Mouse (Mus musculus): ENCODE measurements around the gene Iqsec3. TPM values are rescaled to one million over a fixed set of nuclear protein-coding genes. Genes with fewer than 3 reads are reported as not detected.

Iqsec3 gene
- polyA plus RNA-seq, 1 experiment from 2014 or later: 6.2 TPM

DNA sequence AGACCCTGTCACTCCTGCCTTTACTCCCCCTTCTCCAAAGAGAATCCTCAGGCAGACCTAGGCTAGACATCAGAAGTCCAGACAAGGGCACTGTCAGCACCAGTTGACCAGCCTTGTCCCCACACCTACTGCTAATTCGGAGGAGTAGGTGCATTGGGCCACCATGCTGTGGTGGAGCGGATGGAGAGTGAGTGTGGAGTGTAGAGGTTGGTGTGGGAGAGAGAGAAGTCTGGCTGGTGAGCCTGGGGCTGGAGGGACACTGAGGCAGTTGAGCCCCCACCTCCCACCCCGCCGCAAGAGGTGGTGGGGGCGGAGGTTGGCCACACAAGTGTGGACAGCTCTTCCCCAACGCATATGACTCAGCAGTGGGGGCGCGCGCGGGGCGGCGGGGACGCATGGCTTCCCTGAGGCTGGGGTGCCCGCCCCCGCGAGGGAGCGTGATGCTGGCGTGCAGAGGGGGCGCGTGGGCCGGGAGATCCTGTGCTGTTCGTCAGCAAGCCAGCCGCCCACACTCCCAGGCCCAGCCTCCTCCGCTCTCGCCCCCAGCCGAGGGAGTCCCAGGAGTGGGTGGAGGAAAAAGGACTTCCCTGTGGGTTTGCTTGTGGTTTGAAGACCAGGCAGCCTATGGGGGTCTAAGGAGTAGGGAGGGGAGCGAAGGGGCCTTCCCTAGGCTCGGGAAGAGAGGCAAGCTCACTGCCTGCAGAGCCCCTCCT lies 10.7 kb downstream of the Iqsec3 start:
- no peaks in the 10 kb centered on the region for H3K9me3 ChIP-seq (ENCODE audit: control insufficient read depth, low read length)
- H3K4me1 ChIP-seq (replicated peaks; ENCODE audit: control insufficient read depth, insufficient read depth, low read length): peaks cover 13% of the 10 kb centered on the region
- ATAC-seq: peak; percentile 61
- H3K4me3 ChIP-seq (replicated peaks; ENCODE audit: low read length): peak overlapping the region; percentile 17; the same call in 1 of the 2 replicates
- no peaks in the 10 kb centered on the region for H3K27me3 ChIP-seq (replicated peaks; ENCODE audit: control insufficient read depth, insufficient read depth, low read length)
- WGBS: 5% methylated on average over 28 of the region's 28 CpGs
- no peak overlapping the region for H3K27ac ChIP-seq (ENCODE audit: low read length)
- H3K4me2 ChIP-seq (ENCODE audit: low read length): peak overlapping the region; percentile 41
- H3K9ac ChIP-seq (replicated peaks; ENCODE audit: low read depth, low read length): peak overlapping the region; percentile 38
- no peaks in the 10 kb centered on the region for H3K36me3 ChIP-seq (ENCODE audit: control insufficient read depth, insufficient read depth)

DNA sequence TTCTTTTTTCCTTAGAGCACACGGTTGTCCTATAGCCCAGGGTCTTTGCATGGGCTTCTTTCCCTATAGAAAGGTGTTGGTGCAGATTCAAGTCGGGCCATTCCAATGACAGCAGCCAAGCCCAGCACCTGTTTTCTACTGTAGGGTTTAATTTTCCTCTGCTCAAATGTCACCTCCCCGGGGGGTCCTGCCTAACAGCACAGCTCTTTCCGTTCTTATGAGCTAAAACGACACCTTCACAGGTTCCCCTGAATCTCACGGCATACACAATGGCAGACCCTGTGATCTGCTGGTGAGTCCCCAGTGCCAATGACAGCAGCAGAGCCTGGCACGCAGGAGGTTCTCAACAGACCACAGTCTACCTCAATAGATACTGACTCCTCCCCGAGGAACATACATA lies 16.1 kb downstream of the Iqsec3 start:
- no peak overlapping the region for H3K4me2 ChIP-seq (ENCODE audit: low read length)
- no peak overlapping the region for H3K4me3 ChIP-seq (replicated peaks; ENCODE audit: low read length)
- H3K9ac ChIP-seq (replicated peaks; ENCODE audit: low read depth, low read length): no peak overlapping the region
- H3K36me3 ChIP-seq (ENCODE audit: control insufficient read depth, insufficient read depth): no peaks in the 10 kb centered on the region
- peaks cover 21% of the 10 kb centered on the region for H3K4me1 ChIP-seq (replicated peaks; ENCODE audit: control insufficient read depth, insufficient read depth, low read length)
- no peaks in the 10 kb centered on the region for H3K9me3 ChIP-seq (ENCODE audit: control insufficient read depth, low read length)
- no peak for ATAC-seq
- 58% methylated on average over 8 of the region's 8 CpGs for WGBS
- no peaks in the 10 kb centered on the region for H3K27me3 ChIP-seq (replicated peaks; ENCODE audit: control insufficient read depth, insufficient read depth, low read length)
- no peak overlapping the region for H3K27ac ChIP-seq (ENCODE audit: low read length)

DNA sequence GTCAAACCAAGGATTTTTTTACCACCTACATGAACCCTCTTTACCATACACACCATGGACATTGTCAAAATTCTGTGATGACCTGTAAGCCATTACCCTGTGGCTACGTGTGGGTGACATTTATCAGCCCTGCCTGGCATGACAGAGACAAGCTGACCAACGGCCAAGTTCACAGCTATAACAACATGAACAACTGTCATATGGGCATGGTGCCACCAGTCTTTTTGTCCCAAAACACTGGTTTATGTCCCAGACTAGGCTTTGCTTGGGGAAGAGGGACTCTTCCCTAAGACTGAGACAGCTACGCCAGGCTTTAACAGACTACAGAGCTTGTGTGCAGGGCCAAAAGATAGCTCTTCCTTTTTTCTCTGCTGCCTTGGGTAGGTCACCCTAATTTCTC lies 16.8 kb downstream of the Iqsec3 start:
- 64% methylated on average over 3 of the region's 3 CpGs for WGBS
- no peak for ATAC-seq
- H3K27ac ChIP-seq (ENCODE audit: low read length): no peak overlapping the region
- H3K4me3 ChIP-seq (replicated peaks; ENCODE audit: low read length): no peak overlapping the region
- H3K4me1 ChIP-seq (replicated peaks; ENCODE audit: control insufficient read depth, insufficient read depth, low read length): peaks cover 21% of the 10 kb centered on the region
- no peaks in the 10 kb centered on the region for H3K36me3 ChIP-seq (ENCODE audit: control insufficient read depth, insufficient read depth)
- H3K9ac ChIP-seq (replicated peaks; ENCODE audit: low read depth, low read length): no peak overlapping the region
- H3K9me3 ChIP-seq (ENCODE audit: control insufficient read depth, low read length): no peaks in the 10 kb centered on the region
- H3K4me2 ChIP-seq (ENCODE audit: low read length): no peak overlapping the region
- H3K27me3 ChIP-seq (replicated peaks; ENCODE audit: control insufficient read depth, insufficient read depth, low read length): no peaks in the 10 kb centered on the region

DNA sequence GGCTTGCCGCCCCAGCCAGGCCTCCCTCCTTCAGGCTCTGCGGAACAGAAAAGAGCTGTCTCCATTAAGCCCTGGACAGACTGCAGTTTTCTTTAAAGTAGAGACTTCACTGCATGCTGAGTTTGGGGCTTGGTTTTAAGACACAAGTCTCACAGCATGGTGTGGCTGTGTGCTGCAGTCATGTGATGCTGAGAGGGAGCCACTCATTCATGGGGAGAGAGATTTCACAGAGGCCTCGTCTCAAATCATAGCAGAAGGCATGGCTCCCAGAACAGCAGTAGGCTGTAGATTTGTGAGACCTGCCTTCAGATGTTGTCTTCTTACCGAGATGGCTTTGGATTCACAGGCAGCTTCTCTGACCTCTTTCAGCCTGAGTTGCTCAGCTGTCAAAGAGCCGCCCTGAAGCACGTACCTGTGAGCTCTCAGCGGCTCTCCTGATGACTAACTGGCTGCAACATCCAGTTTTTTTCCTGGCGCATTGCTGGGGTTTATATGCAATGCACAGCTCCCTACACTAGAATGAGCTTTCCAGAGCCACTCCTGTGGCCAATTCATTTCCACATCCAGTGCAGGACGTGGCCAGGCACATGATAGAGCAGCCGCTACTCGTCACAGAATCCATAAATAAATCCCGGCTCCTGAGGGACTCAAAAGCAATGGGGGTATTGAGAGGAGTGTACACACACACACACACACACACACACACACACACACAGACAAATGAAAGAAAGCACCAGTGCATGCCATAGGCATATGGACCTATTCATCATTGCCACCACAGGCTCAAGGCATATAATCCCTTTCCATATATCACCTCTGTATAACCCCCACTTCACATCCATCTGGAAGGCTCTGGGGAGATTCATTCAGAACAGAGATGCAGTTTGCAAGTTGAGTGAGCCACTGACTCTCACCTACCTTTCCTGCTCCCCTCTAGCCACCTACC lies 18.7 kb downstream of the Iqsec3 start:
- no peak overlapping the region for H3K9ac ChIP-seq (replicated peaks; ENCODE audit: low read depth, low read length)
- 0 out of 2 replicates have a peak, but pooled peaks have one; percentile 23 for ATAC-seq
- no peaks in the 10 kb centered on the region for H3K27me3 ChIP-seq (replicated peaks; ENCODE audit: control insufficient read depth, insufficient read depth, low read length)
- H3K4me3 ChIP-seq (replicated peaks; ENCODE audit: low read length): no peak overlapping the region
- WGBS: 42% methylated on average over 12 of the region's 12 CpGs
- H3K9me3 ChIP-seq (ENCODE audit: control insufficient read depth, low read length): no peaks in the 10 kb centered on the region
- H3K4me1 ChIP-seq (replicated peaks; ENCODE audit: control insufficient read depth, insufficient read depth, low read length): peaks cover 21% of the 10 kb centered on the region
- H3K27ac ChIP-seq (ENCODE audit: low read length): no peak overlapping the region
- no peak overlapping the region for H3K4me2 ChIP-seq (ENCODE audit: low read length)
- no peaks in the 10 kb centered on the region for H3K36me3 ChIP-seq (ENCODE audit: control insufficient read depth, insufficient read depth)

DNA sequence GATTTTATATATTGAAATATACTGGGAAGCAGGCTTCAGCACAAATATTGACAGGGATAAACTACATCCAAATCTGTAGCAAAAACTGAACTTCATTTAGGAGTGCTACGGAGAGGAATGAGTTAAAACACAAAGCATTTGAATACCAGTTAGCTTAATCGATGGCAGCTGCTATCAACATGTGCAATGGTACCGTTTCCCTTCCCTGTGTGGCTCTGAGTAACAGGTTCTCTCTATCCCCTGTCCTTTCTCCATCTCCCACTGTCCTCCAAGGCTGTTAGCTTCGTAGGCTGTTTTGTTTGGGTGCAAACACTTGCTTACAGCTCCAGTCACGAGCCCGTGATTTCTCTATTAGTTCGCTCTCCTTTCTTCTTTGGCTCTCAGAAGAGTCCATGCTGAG lies 19.7 kb downstream of the Iqsec3 start:
- Histone ChIP-seq H3K36me3 (ENCODE audit: control insufficient read depth, insufficient read depth) (no peaks in the 10 kb centered on the region), H3K9ac (replicated peaks; ENCODE audit: low read depth, low read length) (no peak overlapping the region), H3K4me3 (replicated peaks; ENCODE audit: low read length) (no peak overlapping the region), H3K27ac (ENCODE audit: low read length) (no peak overlapping the region), H3K4me2 (ENCODE audit: low read length) (no peak overlapping the region), H3K9me3 (ENCODE audit: control insufficient read depth, low read length) (no peaks in the 10 kb centered on the region), H3K4me1 (replicated peaks; ENCODE audit: control insufficient read depth, insufficient read depth, low read length) (peaks cover 21% of the 10 kb centered on the region), H3K27me3 (replicated peaks; ENCODE audit: control insufficient read depth, insufficient read depth, low read length) (no peaks in the 10 kb centered on the region)
- no peak for ATAC-seq
- WGBS: 28% methylated on average over 7 of the region's 7 CpGs

DNA sequence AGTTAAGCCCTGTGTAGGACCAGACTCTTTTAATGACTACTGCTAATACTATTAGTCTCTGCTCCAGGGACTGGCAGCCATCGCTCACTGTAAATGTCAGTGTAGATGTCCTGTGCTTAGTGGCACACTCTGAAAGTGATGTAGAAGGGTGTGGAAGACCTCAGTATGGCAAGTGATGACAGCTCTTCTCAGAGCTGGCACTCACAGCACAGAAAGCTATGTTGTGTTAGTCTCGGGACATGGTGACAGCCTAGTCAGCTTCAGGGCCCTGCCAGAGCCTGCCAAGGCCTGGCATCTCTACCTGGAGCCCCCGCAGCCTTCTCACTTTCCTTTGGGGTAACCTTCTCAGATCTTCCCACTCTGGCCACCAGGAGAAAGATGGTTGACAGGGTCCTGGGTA lies 21.8 kb downstream of the Iqsec3 start:
- WGBS: 81% methylated on average over 3 of the region's 3 CpGs
- Histone ChIP-seq H3K27ac (ENCODE audit: low read length) (no peak overlapping the region), H3K9me3 (ENCODE audit: control insufficient read depth, low read length) (no peaks in the 10 kb centered on the region), H3K4me3 (replicated peaks; ENCODE audit: low read length) (no peak overlapping the region), H3K36me3 (ENCODE audit: control insufficient read depth, insufficient read depth) (no peaks in the 10 kb centered on the region), H3K9ac (replicated peaks; ENCODE audit: low read depth, low read length) (no peak overlapping the region), H3K27me3 (replicated peaks; ENCODE audit: control insufficient read depth, insufficient read depth, low read length) (no peaks in the 10 kb centered on the region), H3K4me1 (replicated peaks; ENCODE audit: control insufficient read depth, insufficient read depth, low read length) (peaks cover 8% of the 10 kb centered on the region; the same call in 1 of the 2 replicates), H3K4me2 (ENCODE audit: low read length) (no peak overlapping the region)
- no peak for ATAC-seq

DNA sequence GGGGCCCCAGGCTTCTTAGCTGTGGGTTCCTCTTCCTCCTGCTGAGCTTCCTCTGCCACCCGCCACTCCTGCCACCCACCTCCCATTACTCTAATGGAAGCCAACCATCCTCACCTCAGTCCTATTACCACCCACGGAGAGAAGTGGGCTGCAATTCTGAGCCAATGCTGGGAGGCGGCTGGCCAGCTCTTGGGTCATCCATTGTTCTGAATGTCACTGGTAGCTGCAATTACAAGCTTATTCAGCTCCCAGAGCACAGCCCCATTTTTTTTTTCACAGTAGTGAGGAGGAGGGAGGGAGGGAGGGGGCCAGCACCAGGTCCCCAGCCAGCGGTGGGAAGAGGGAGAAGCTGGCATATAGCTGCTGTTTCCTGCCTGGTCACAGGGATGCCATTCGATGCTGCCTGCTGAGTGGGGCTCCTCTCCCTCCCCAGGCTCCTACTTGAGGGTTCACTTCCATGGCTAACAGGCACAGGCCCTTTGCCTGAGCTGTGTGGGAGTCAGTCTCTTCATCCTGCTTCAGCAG lies 32.7 kb downstream of the Iqsec3 start:
- Histone ChIP-seq H3K9me3 (ENCODE audit: control insufficient read depth, low read length) (no peaks in the 10 kb centered on the region), H3K9ac (replicated peaks; ENCODE audit: low read depth, low read length) (no peak overlapping the region), H3K27me3 (replicated peaks; ENCODE audit: control insufficient read depth, insufficient read depth, low read length) (no peaks in the 10 kb centered on the region), H3K4me1 (replicated peaks; ENCODE audit: control insufficient read depth, insufficient read depth, low read length) (no peaks in the 10 kb centered on the region; the same call in 1 of the 2 replicates), H3K27ac (ENCODE audit: low read length) (no peak overlapping the region), H3K36me3 (ENCODE audit: control insufficient read depth, insufficient read depth) (no peaks in the 10 kb centered on the region), H3K4me3 (replicated peaks; ENCODE audit: low read length) (no peak overlapping the region), H3K4me2 (ENCODE audit: low read length) (no peak overlapping the region)
- no peak for ATAC-seq
- 6% methylated on average over 5 of the region's 5 CpGs for WGBS

DNA sequence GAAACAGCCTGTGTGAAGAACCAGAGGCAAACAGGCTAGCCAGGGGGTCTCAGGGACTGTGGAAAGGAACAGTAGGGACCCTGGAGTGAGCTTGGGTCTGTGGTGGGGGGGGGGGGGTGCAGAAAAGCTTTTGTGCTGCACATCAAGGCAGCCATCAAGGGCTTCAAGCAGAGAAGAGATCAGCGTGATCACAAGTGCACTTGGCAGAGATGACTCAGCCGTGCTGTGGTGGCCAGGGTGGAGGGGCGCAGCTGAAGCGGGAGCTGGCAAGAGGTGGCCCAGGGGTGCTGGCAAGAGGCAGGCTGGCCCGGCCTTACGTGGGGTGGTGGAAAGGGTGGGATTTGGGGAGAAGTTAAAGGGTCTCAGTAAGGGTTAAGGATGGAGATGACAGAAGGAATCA lies 48.6 kb downstream of the Iqsec3 start:
- ATAC-seq: no peak
- Histone ChIP-seq H3K4me1 (replicated peaks; ENCODE audit: control insufficient read depth, insufficient read depth, low read length) (peaks cover 3% of the 10 kb centered on the region), H3K4me2 (ENCODE audit: low read length) (no peak overlapping the region), H3K27ac (ENCODE audit: low read length) (no peak overlapping the region), H3K9ac (replicated peaks; ENCODE audit: low read depth, low read length) (no peak overlapping the region), H3K27me3 (replicated peaks; ENCODE audit: control insufficient read depth, insufficient read depth, low read length) (no peaks in the 10 kb centered on the region), H3K36me3 (ENCODE audit: control insufficient read depth, insufficient read depth) (no peaks in the 10 kb centered on the region), H3K9me3 (ENCODE audit: control insufficient read depth, low read length) (no peaks in the 10 kb centered on the region), H3K4me3 (replicated peaks; ENCODE audit: low read length) (no peak overlapping the region)
- WGBS: 55% methylated on average over 6 of the region's 6 CpGs

DNA sequence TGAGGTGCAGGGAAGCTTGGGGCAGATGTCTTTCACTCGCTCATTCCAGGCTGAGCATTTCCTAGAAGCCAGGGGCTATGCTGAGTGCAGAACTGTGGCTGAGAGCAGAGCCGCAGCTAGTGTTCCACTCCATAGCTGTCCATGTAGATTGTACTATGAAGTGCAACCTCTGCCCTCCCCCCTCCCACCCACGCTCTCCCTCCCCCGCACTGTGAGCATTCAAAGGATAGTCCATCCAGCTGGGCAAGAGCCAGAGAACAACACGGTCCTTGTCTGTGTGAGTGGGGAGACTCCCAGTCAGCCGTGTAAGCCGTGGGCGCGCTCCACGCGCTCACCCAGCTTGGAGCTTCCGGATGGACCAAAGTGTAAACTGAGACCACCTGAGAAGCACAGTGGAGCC lies 49.1 kb downstream of the Iqsec3 start:
- Histone ChIP-seq H3K9me3 (ENCODE audit: control insufficient read depth, low read length) (no peaks in the 10 kb centered on the region), H3K4me3 (replicated peaks; ENCODE audit: low read length) (no peak overlapping the region), H3K4me1 (replicated peaks; ENCODE audit: control insufficient read depth, insufficient read depth, low read length) (peaks cover 3% of the 10 kb centered on the region), H3K27ac (ENCODE audit: low read length) (no peak overlapping the region), H3K27me3 (replicated peaks; ENCODE audit: control insufficient read depth, insufficient read depth, low read length) (no peaks in the 10 kb centered on the region), H3K4me2 (ENCODE audit: low read length) (no peak overlapping the region), H3K9ac (replicated peaks; ENCODE audit: low read depth, low read length) (no peak overlapping the region), H3K36me3 (ENCODE audit: control insufficient read depth, insufficient read depth) (no peaks in the 10 kb centered on the region)
- WGBS: 58% methylated on average over 12 of the region's 12 CpGs
- ATAC-seq: no peak
